Mouse (Mus musculus): ENCODE results near the gene Max.

DNA sequence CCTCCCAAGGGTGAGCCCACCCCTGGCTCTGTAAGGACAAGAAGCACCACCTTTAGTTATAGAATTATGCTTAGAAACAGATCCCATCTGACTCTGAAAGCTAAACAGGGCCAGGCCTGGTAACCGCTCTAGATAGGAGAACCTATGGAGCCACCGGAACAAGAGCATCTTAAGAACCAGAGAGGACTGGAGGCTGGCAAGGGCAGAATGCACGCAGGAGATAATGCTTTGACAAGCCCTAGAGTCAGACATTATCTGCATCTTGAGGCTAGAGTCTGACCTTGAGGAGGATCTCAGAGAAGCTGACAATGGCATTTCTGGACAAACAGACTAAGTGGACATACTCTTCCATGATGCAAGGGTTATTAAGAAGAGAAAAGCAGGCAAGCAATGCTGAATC, 14.5 kb downstream of the Max start:
- no peak for TF ChIP-seq POLR2A (IDR thresholded peaks at IDR 0.05; ENCODE audit: extremely low read depth, insufficient read depth, low read length)
- TF ChIP-seq CTCF (IDR thresholded peaks at IDR 0.05; ENCODE audit: extremely low read depth, insufficient read depth, low read length), result no peak

Measured in cortical plate, adult 2 months (tissue).